Mouse (Mus musculus) embryo, embryonic 9.5 days (tissue): Measurements from ENCODE around the gene Art3.

Experiments
- DNase-seq: peaks from one replicate; pipeline ENCODE4 v3.0.0-alpha.2; 2017; ENCODE audit errors: extremely low spot score

Art3 gene

DNA sequence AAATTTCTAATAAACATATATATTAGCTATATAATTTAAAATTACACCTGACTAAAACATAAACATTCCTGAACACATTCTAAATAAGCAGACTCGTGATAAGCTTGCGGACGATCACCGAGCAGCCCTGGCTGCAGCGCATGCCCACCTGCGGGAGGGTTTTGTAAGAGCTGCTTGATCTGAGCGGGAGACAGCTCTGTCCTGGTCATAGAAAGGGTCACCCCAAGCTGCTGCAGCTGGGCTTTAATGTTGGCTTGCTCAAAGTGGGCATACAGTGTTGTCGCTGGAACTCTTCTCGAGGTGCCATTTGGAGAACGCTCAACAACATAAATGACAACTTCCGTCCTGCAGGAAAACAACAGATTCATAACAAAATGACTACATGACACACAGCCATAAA lies 92.5 kb downstream of the Art3 start:
- no peak for DNase-seq

- DNase-seq: no peak
Observed at GRCm38 (mm10) chr5:92430723-92431122, 99.1 kb downstream of the Art3 start.

GRCm38 (mm10) chr5:92431611-92432010 lies 100.0 kb downstream of the Art3 start:
- no peak for DNase-seq

GRCm38 (mm10) chr5:92434070-92434469 lies 102.4 kb downstream of the Art3 start:
- no peak for DNase-seq

DNA sequence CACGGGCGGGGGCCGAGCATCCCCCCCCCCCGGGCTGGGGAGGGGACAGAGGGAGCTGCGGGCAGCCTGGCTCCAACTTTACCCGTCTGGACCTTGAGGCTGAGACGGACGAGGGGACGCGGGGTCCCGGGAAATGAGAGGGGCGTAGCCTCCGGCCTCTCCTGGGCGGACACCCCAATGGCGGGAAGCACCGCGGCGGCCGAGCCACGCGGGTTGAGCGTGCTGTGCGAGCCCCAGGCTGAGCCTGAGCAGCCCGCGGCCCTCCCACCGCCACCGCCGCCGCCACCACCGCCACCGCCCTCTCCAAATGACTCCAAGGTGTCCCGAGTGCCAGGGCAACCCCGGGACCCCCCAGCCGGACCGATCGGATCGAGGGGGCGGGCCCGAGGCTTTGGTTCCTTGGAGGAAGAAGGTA lies 103.0 kb downstream of the Art3 start:
- no peak for DNase-seq

GRCm38 (mm10) chr5:92435025-92435584 lies 103.5 kb downstream of the Art3 start, which contains the start of gene Nup54:
Gene Nup54, minus strand, starts transcription at chr5:92435219.
- peak; percentile 95 for DNase-seq

GRCm38 (mm10) chr5:92438540-92438939 lies 106.9 kb downstream of the Art3 start:
- DNase-seq: no peak

DNA sequence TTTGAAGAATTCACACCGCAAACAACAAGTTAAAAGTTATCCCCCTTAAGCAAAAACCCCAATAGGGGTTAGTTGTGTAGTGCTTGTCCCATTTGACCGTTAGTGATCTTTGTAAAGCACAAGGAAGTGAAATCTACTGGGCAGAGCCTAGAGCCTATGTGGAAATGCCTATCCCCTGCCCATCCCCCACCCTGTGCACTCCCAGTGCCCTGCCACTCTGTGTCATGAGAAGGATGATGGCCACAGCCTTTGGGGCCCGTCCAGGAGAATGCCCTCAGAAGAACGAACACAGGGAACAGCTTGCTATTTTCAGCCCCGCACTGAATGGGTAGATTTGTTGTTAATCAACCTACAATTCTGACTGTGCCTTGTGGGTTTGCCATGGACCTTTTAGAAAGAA lies 109.9 kb downstream of the Art3 start:
- no peak for DNase-seq

DNA sequence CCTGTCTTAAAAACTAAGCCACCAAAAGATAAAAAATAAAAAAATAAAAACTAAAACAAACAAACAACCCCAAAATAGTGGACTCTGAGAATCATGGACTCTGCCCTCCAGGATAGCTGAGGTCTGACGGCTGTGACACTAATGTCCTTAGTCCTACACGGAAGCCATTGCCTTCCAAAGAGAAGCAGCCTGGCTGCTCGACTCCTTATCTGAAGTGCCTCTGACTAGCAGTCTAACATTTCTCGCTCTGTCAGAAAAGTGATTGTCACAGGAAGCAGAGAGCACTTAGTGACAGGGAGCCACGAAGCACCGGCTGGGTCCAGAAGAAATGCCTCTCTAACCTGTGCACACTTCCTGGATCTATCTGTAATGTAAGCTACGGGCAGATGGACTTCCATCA lies 111.3 kb downstream of the Art3 start:
- DNase-seq: no peak

DNA sequence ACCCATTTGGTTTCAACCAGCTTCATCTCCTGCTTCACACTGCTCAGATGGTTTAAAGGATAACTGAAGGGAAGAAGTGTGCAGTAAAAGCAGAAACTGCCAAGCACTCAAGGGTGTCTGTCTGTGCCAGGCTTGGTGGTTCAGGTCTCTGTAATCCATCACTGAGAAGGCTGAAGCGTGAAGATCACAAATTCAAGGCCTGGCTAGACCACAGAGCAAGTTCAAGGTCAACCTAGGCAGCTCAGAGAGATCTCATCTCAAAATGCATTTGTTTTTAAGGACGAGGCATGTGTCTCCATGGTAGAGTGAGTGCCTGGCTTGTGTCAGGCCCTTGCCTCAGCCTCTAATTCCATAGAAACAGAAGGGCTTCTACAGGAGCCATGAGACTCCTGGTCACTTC lies 113.4 kb downstream of the Art3 start:
- no peak for DNase-seq

DNA sequence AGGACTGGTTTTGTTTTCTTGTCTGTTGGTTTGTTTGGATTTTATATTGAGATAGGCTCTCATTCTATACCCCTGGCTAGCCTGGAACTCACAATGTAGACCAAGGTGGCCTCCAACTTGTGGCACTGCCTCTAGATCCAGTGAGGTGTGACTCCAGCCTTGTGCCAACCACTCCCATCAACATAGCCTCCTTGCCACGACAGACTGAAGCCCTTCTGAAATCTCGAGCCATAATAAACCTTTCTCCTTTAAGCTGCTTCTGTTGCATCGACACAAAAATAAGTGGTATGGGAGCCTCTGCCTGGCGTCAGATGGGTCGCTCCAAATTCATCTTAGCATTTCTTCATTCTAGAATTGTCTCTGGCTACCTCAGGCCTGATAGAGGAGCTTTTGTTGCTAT lies 115.1 kb downstream of the Art3 start:
- DNase-seq: no peak

DNA sequence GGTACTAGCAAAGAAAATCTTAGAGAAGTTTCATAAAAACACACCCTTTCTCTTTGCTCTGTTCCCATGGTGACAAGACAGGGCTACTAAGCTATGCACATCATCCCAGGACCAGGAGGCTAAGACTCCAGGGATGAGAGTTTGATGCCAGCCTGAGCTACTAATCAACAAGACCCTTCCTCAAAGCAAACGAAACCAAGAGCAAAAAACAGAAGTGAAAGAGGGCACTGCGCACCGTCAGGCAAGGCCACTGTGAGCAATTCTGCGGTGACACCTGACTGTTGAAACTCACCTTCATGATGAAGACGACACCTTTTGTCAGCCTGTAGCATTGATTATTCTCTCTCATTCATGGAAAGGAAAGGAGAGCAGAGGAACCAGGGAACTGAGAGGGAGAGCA lies 121.2 kb downstream of the Art3 start:
- DNase-seq: no peak

DNA sequence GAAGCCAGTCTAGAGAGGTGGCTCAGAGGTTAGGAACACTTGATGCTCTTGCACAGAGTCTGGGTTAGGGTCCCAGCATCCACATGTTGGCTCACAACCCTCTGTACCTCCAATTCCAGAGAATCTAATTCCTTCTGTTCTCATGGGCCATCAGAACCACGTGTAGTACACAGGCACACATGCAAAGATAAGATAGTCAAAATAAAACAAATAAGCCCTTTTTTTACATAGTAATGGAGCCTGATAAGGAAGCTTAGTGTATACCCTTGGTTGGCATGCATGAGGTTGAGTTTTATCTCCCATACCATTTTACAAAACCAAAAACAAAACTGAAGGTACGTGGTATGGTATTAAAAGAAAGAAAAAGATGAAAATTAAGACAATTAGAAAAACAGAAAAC lies 125.8 kb downstream of the Art3 start:
- DNase-seq: no peak

GRCm38 (mm10) chr5:92458726-92459125 lies 127.1 kb downstream of the Art3 start:
- DNase-seq: no peak

DNA sequence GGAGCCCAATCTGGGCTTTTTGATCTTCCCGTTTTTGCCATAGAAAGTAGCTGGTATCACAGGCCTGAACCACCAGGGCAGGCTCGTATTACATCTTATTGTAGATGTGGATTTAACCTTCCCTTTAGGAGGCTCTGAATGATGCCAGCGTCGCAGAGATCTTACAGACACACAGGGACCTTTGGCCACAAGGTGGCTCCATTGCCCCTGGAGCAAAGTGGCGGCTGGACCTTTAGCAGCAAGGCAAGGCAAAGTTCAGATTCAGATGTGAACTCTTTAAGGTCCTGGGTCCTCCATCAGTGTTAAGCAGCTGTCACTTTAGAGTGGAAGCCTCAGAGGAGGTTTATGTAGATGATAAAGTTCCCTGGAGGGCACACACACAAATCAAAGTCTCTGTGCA lies 129.7 kb downstream of the Art3 start:
- peak; percentile 50 for DNase-seq
